Mouse (Mus musculus) fat pad, adult 2 months (tissue): ENCODE measurements at regions not wholly inside any gene's neighbourhood (a gene's known extent, or its start where the extent isn't known, plus 50 kb on each side); places are given as distances from the start of the nearest gene placed in this dataset.

ENCODE experiments used
- DNase-seq: peaks from one replicate; pipeline ENCODE4 v3.0.0-alpha.2; 2011; ENCODE audit warnings: low read depth, low spot score; ENCODE audit errors: extremely low read depth

GRCm38 (mm10) chr6:94340546-94340945 is 56.8 kb upstream of the Magi1 start:
- DNase-seq: no peak

- DNase-seq: no peak
Observed at GRCm38 (mm10) chr6:94336168-94336567, 52.5 kb upstream of the Magi1 start.
